Mouse (Mus musculus): ENCODE results near the gene Fbh1. TPM values are rescaled to one million over a fixed set of nuclear protein-coding genes. Genes with fewer than 3 reads are reported as not detected.

Gene Fbh1
- polyA plus RNA-seq, 1 experiment from 2014 or later: 97.6 TPM

DNA sequence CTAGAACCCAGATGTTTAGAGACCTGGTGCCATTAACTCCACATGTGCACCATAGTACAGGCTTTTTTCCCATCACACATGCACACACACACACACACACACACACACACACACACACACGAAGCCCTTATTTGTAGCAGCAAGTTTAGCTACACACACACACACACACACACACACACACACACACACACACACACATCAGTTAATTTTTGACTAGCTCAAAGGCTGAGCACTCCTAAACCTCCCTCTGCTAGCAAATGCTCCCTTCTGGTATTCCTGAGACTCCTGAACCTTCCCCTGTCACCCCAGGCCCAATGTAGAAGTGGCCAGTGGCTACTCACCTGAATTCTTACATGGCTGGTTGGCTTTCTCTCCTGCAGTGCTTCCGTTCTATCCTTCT, 83.3 kb downstream of the Fbh1 start:
- H3K4me2 ChIP-seq: no peak overlapping the region
- WGBS: 78% methylated on average over 2 of the region's 2 CpGs
- H3K27me3 ChIP-seq: no peaks in the 10 kb centered on the region
- H3K4me3 ChIP-seq: no peak overlapping the region
- no peaks in the 10 kb centered on the region for H3K36me3 ChIP-seq
- no peak overlapping the region for H3K27ac ChIP-seq
- no peak for ATAC-seq (replicated peaks; ENCODE audit: insufficient number of reproducible peaks, insufficient read depth, low FRiP score, low read depth)
- H3K4me1 ChIP-seq (replicated peaks): no peaks in the 10 kb centered on the region
- H3K9me3 ChIP-seq (replicated peaks): no peaks in the 10 kb centered on the region
- H3K9ac ChIP-seq: no peak overlapping the region

DNA sequence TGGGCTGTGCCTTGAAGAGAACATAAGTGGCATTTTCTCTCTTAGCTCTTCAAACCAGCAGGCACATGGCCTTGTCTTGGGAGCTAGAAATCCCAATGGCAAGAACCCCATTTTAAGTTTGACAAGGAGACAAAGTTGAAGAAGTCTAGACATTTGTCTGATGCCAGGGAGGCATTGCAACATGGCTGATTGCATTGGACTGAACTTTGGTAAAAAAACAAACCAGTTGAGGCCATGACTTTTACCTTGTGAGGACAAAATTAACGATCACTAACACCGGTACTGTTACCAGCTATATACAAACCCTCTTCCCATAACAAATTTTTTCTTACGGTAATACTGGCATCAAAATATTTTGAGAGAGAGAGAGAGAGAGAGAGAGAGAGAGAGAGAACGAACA, 84.0 kb downstream of the Fbh1 start:
- H3K9me3 ChIP-seq (replicated peaks): no peaks in the 10 kb centered on the region
- no peak overlapping the region for H3K27ac ChIP-seq
- H3K4me2 ChIP-seq: no peak overlapping the region
- no peaks in the 10 kb centered on the region for H3K36me3 ChIP-seq
- 88% methylated on average over 4 of the region's 4 CpGs for WGBS
- no peaks in the 10 kb centered on the region for H3K27me3 ChIP-seq
- H3K4me1 ChIP-seq (replicated peaks): no peaks in the 10 kb centered on the region
- H3K4me3 ChIP-seq: no peak overlapping the region
- no peak overlapping the region for H3K9ac ChIP-seq
- no peak for ATAC-seq (replicated peaks; ENCODE audit: insufficient number of reproducible peaks, insufficient read depth, low FRiP score, low read depth)

Other genes starting within 250 kb of the Fbh1 start
- gene Pfkfb3, start 223.5 kb downstream of the Fbh1 start, polyA plus RNA-seq (2015; fragmentation: Nextera tagmentation; extraction: Ambion mirVana): 9.8 and 14.6 TPM in 2 replicates
- 79.8 and 87.7 TPM in 2 replicates for gene Rbm17, start 173.4 kb downstream of the Fbh1 start, polyA plus RNA-seq (2015; fragmentation: Nextera tagmentation; extraction: Ambion mirVana)
- gene Gm17490, start 151.3 kb downstream of the Fbh1 start, polyA plus RNA-seq (2015; fragmentation: Nextera tagmentation; extraction: Ambion mirVana): not detected in 2 replicates
- gene Il2ra, start 134.8 kb downstream of the Fbh1 start, polyA plus RNA-seq (2015; fragmentation: Nextera tagmentation; extraction: Ambion mirVana): 1.6 and 17.9 TPM in 2 replicates
- gene Il15ra, start 72.3 kb downstream of the Fbh1 start, polyA plus RNA-seq (2015; fragmentation: Nextera tagmentation; extraction: Ambion mirVana): 11.7 and 15.4 TPM in 2 replicates
- gene Ankrd16, start 294 bp upstream of the Fbh1 start, polyA plus RNA-seq (2015; fragmentation: Nextera tagmentation; extraction: Ambion mirVana): 26.7 and 37.9 TPM in 2 replicates

Measured in heart, embryonic 15.5 days (tissue).